Mouse (Mus musculus) liver, adult 2 months (tissue): ENCODE results near the gene Krtap4-16. TPM values are rescaled to one million over a fixed set of nuclear protein-coding genes. Genes with fewer than 3 reads are reported as not detected.
"Not testable (repeated sequence)": the region's sequence is repeated elsewhere in the genome, so short reads cannot be mapped to it uniquely, and the experiment has no call there.

Source experiments
- DNase-seq: peaks from one replicate; pipeline ENCODE4 v3.0.0-alpha.2; 2011; ENCODE audit warnings: low read depth, low spot score; ENCODE audit errors: extremely low read depth
- H3K27ac ChIP-seq: fragments of 200-500 bp; replicated peaks from 2 replicates; pipeline ENCODE4 v1.5.1; 2012; ENCODE audit warnings: low read depth, mild to moderate bottlenecking, control low read depth, inconsistent platforms, low read length; ENCODE audit not compliant: insufficient read depth
- H3K27me3 ChIP-seq: fragments of 200-500 bp; 2 replicates; pipeline ENCODE4 v1.6.1; 2012; ENCODE audit warnings: mild to moderate bottlenecking, moderate library complexity, low read length, inconsistent platforms; ENCODE audit not compliant: control insufficient read depth, insufficient read depth
- H3K36me3 ChIP-seq: fragments of 200-500 bp; 2 replicates; pipeline ENCODE4 v1.6.1; 2012; ENCODE audit warnings: low read length, inconsistent platforms; ENCODE audit not compliant: control insufficient read depth, insufficient read depth
- H3K4me1 ChIP-seq: fragments of 200-500 bp; 2 replicates; pipeline ENCODE4 v1.6.1; 2011; ENCODE audit warnings: low read length; ENCODE audit not compliant: control insufficient read depth, insufficient read depth
- H3K4me3 ChIP-seq: fragments of 200-500 bp; 2 replicates; pipeline ENCODE4 v1.5.1; 2011; ENCODE audit warnings: low read depth, mild to moderate bottlenecking, control low read depth, low read length, moderate library complexity; ENCODE audit not compliant: insufficient read depth
- H3K79me2 ChIP-seq: fragments of 200-500 bp; 2 replicates; pipeline ENCODE4 v1.6.1; 2012; ENCODE audit warnings: inconsistent platforms, mild to moderate bottlenecking, low read length, moderate library complexity; ENCODE audit not compliant: control insufficient read depth, insufficient read depth
- H3K9ac ChIP-seq: fragments of 200-500 bp; 2 replicates; pipeline ENCODE4 v1.6.1; 2012; ENCODE audit warnings: low read depth, mild to moderate bottlenecking, control low read depth, inconsistent platforms, low read length
- CTCF ChIP-seq: fragments of 200-500 bp; IDR thresholded peaks from 2 replicates; pipeline ENCODE4 v1.5.1; 2011; ENCODE audit warnings: low read depth, low read length, control low read depth
- POLR2A ChIP-seq: fragments of 200-500 bp; IDR thresholded peaks from 2 replicates; pipeline ENCODE4 v1.6.1; 2011; ENCODE audit warnings: low read length, control low read depth; ENCODE audit not compliant: insufficient read depth; ENCODE audit errors: extremely low read depth
- WGBS: fragments of 180-500 bp; shearing (Covaris S2); methylation state at CpG from one replicate; pipeline ENCODE4 v1.1.7; 2018; 5-methylcytosine and 5-hydroxymethylcytosine counted together
- polyA plus RNA-seq: library from polyadenylated mRNA; depleted of rRNA; stranded (reverse); fragments of >200 nt; gene quantifications from 2 replicates; pipeline ENCODE4 v1.2.3, GENCODE M21; 2012; rRNA removed
- total RNA-seq: library from RNA; depleted of rRNA; stranded (reverse); fragments of >200 nt; gene quantifications from 2 replicates; pipeline ENCODE4 v1.2.3, GENCODE M21; 2014; rRNA removed

Krtap4-16 gene
- total and polyA plus RNA-seq, 2 experiments, result not detected

- H3K27me3 ChIP-seq, result 0 out of 2 replicates have a peak, but pooled peaks cover 2% of the 10 kb centered on the region
- H3K9ac ChIP-seq, result no peak overlapping the region
- H3K79me2 ChIP-seq, result no peaks in the 10 kb centered on the region
- TF ChIP-seq POLR2A (no peak), CTCF (peak; percentile 51)
- DNase-seq, result no peak
- no peaks in the 10 kb centered on the region for H3K4me1 ChIP-seq
- H3K27ac ChIP-seq, result no peak overlapping the region
- no peak overlapping the region for H3K4me3 ChIP-seq
- WGBS, result 73% methylated on average over 3 of the region's 3 CpGs
- no peaks in the 10 kb centered on the region for H3K36me3 ChIP-seq
Observed at GRCm38 (mm10) chr11:99854121-99854520, 2.7 kb upstream of the Krtap4-16 start.

GRCm38 (mm10) chr11:99846746-99847145 lies 4.7 kb downstream of the Krtap4-16 start:
- H3K4me3 ChIP-seq, result no peak overlapping the region
- no peak for TF ChIP-seq POLR2A
- TF ChIP-seq CTCF, result no peak
- no peaks in the 10 kb centered on the region for H3K36me3 ChIP-seq
- H3K9ac ChIP-seq, result no peak overlapping the region
- H3K27ac ChIP-seq, result no peak overlapping the region
- H3K27me3 ChIP-seq, result no peaks in the 10 kb centered on the region
- H3K4me1 ChIP-seq, result no peaks in the 10 kb centered on the region
- no peak for DNase-seq
- no peaks in the 10 kb centered on the region for H3K79me2 ChIP-seq
- WGBS, result 86% methylated on average over 2 of the region's 2 CpGs

- TF ChIP-seq CTCF (no peak), POLR2A (no peak)
Observed at GRCm38 (mm10) chr11:99842185-99842584, 9.2 kb downstream of the Krtap4-16 start.

GRCm38 (mm10) chr11:99837966-99838365 lies 13.4 kb downstream of the Krtap4-16 start, which contains the start of gene 2300003K06Rik:
Gene 2300003K06Rik, minus strand, starts transcription at chr11:99838066.
- no peaks in the 10 kb centered on the region for H3K4me1 ChIP-seq
- DNase-seq, result no peak
- no peak within 1 kb of the TSS for H3K9ac ChIP-seq
- H3K36me3 ChIP-seq, result no peaks in the 10 kb centered on the region
- no peak for TF ChIP-seq CTCF
- TF ChIP-seq POLR2A, result no peak
- no peak within 1 kb of the TSS for H3K4me3 ChIP-seq
- no peak within 1 kb of the TSS for H3K27ac ChIP-seq
- 74% methylated on average over 1 of the region's 1 CpGs for WGBS
- no peaks in the 10 kb centered on the region for H3K79me2 ChIP-seq
- H3K27me3 ChIP-seq, result no peaks in the 10 kb centered on the region

More at GRCm38 (mm10) chr11:99842185-99842584, 9.2 kb downstream of the Krtap4-16 start:
- no peaks in the 10 kb centered on the region for H3K36me3 ChIP-seq
- no peaks in the 10 kb centered on the region for H3K27me3 ChIP-seq
- no peak overlapping the region for H3K27ac ChIP-seq
- WGBS, result 91% methylated on average over 1 of the region's 1 CpGs
- no peak overlapping the region for H3K4me3 ChIP-seq
- H3K4me1 ChIP-seq, result no peaks in the 10 kb centered on the region
- DNase-seq, result no peak
- no peak overlapping the region for H3K9ac ChIP-seq
- no peaks in the 10 kb centered on the region for H3K79me2 ChIP-seq

GRCm38 (mm10) chr11:99815566-99815965 lies 35.8 kb downstream of the Krtap4-16 start, which contains the start of gene Gm11564:
Gene Gm11564, minus strand, starts transcription at chr11:99815666.
- not testable (repeated sequence) for H3K9ac ChIP-seq, H3K36me3 ChIP-seq, H3K4me1 ChIP-seq, H3K79me2 ChIP-seq, H3K27ac ChIP-seq, H3K27me3 ChIP-seq, DNase-seq, H3K4me3 ChIP-seq
- WGBS, result 83% methylated on average over 2 of the region's 2 CpGs

GRCm38 (mm10) chr11:99809792-99810191 lies 41.6 kb downstream of the Krtap4-16 start, which contains the start of gene Krtap4-13:
Gene Krtap4-13, minus strand, starts transcription at chr11:99809892.
- not testable (repeated sequence) for DNase-seq, H3K79me2 ChIP-seq, H3K4me3 ChIP-seq, H3K27ac ChIP-seq, H3K9ac ChIP-seq, H3K27me3 ChIP-seq, H3K4me1 ChIP-seq, H3K36me3 ChIP-seq

GRCm38 (mm10) chr11:99804346-99804745 lies 47.1 kb downstream of the Krtap4-16 start, which contains the start of gene Gm11554:
Gene Gm11554, minus strand, starts transcription at chr11:99804446.
- not testable (repeated sequence) for H3K36me3 ChIP-seq, H3K4me3 ChIP-seq, H3K27ac ChIP-seq, H3K79me2 ChIP-seq, DNase-seq, H3K9ac ChIP-seq, H3K27me3 ChIP-seq, H3K4me1 ChIP-seq
- WGBS, result no CpG with 5 or more reads among the region's 1 CpGs

Other genes with a start within 250 kb of the Krtap4-16 start
Only the 30 nearest of the 38 such genes appear.
- not detected in 2 replicates for gene Krtap4-7, start 207.5 kb downstream of the Krtap4-16 start, total RNA-seq
- gene Krtap4-7, start 207.5 kb downstream of the Krtap4-16 start, polyA plus RNA-seq, result not detected in 2 replicates
- gene Gm11555, start 201.4 kb downstream of the Krtap4-16 start, total RNA-seq, result not detected in 2 replicates
- gene Gm11555, start 201.4 kb downstream of the Krtap4-16 start, polyA plus RNA-seq, result not detected in 2 replicates
- gene Gm11563, start 192.6 kb downstream of the Krtap4-16 start, total RNA-seq, result not detected in 2 replicates
- not detected in 2 replicates for gene Gm11563, start 192.6 kb downstream of the Krtap4-16 start, polyA plus RNA-seq
- gene Krtap4-6, start 185.6 kb downstream of the Krtap4-16 start, total RNA-seq, result not detected in 2 replicates
- gene Krtap4-6, start 185.6 kb downstream of the Krtap4-16 start, polyA plus RNA-seq, result not detected in 2 replicates
- gene Gm14190, start 160.9 kb downstream of the Krtap4-16 start, total RNA-seq, result not detected in 2 replicates
- not detected in 2 replicates for gene Gm14190, start 160.9 kb downstream of the Krtap4-16 start, polyA plus RNA-seq
- gene Gm14180, start 117.3 kb downstream of the Krtap4-16 start, total RNA-seq, result not detected in 2 replicates
- gene Gm14180, start 117.3 kb downstream of the Krtap4-16 start, polyA plus RNA-seq, result not detected in 2 replicates
- gene Gm11595, start 78.7 kb downstream of the Krtap4-16 start, total RNA-seq, result not detected in 2 replicates
- gene Gm11595, start 78.7 kb downstream of the Krtap4-16 start, polyA plus RNA-seq, result not detected in 2 replicates
- gene Krtap4-8, start 70.9 kb downstream of the Krtap4-16 start, total RNA-seq, result not detected in 2 replicates
- gene Krtap4-8, start 70.9 kb downstream of the Krtap4-16 start, polyA plus RNA-seq, result not detected in 2 replicates
- not detected in 2 replicates for gene Krtap4-9, start 66.4 kb downstream of the Krtap4-16 start, total RNA-seq
- not detected in 2 replicates for gene Krtap4-9, start 66.4 kb downstream of the Krtap4-16 start, polyA plus RNA-seq
- not detected in 2 replicates for gene Gm11596, start 58.1 kb downstream of the Krtap4-16 start, total RNA-seq
- not detected in 2 replicates for gene Gm11596, start 58.1 kb downstream of the Krtap4-16 start, polyA plus RNA-seq
- not detected in 2 replicates for gene Gm11569, start 52.7 kb downstream of the Krtap4-16 start, total RNA-seq
- gene Gm11569, start 52.7 kb downstream of the Krtap4-16 start, polyA plus RNA-seq, result not detected in 2 replicates
- not detected in 2 replicates for gene Gm11554, start 47.2 kb downstream of the Krtap4-16 start, total RNA-seq
- gene Gm11554, start 47.2 kb downstream of the Krtap4-16 start, polyA plus RNA-seq, result not detected in 2 replicates
- gene Krtap4-13, start 41.7 kb downstream of the Krtap4-16 start, total RNA-seq, result not detected in 2 replicates
- not detected in 2 replicates for gene Krtap4-13, start 41.7 kb downstream of the Krtap4-16 start, polyA plus RNA-seq
- not detected in 2 replicates for gene Gm11564, start 35.9 kb downstream of the Krtap4-16 start, total RNA-seq
- not detected in 2 replicates for gene Gm11564, start 35.9 kb downstream of the Krtap4-16 start, polyA plus RNA-seq
- not detected in 2 replicates for gene 2300003K06Rik, start 13.5 kb downstream of the Krtap4-16 start, total RNA-seq
- not detected in 2 replicates for gene 2300003K06Rik, start 13.5 kb downstream of the Krtap4-16 start, polyA plus RNA-seq
- not detected in 2 replicates for gene Gm11568, start 6.3 kb upstream of the Krtap4-16 start, total RNA-seq
- not detected in 2 replicates for gene Gm11568, start 6.3 kb upstream of the Krtap4-16 start, polyA plus RNA-seq
- not detected in 2 replicates for gene Gm11559, start 12.9 kb upstream of the Krtap4-16 start, total RNA-seq
- gene Gm11559, start 12.9 kb upstream of the Krtap4-16 start, polyA plus RNA-seq, result not detected in 2 replicates
- gene Krtap9-1, start 21.8 kb upstream of the Krtap4-16 start, total RNA-seq, result not detected in 2 replicates
- not detected in 2 replicates for gene Krtap9-1, start 21.8 kb upstream of the Krtap4-16 start, polyA plus RNA-seq
- gene Gm11567, start 27.6 kb upstream of the Krtap4-16 start, total RNA-seq, result 0.28 TPM in 1 of 2 replicates, not detected in the other
- gene Gm11567, start 27.6 kb upstream of the Krtap4-16 start, polyA plus RNA-seq, result not detected in 2 replicates
- not detected in 2 replicates for gene Krtap31-1, start 56.3 kb upstream of the Krtap4-16 start, total RNA-seq
- gene Krtap31-1, start 56.3 kb upstream of the Krtap4-16 start, polyA plus RNA-seq, result not detected in 2 replicates
- gene Gm11565, start 63.1 kb upstream of the Krtap4-16 start, total RNA-seq, result not detected in 2 replicates
- gene Gm11565, start 63.1 kb upstream of the Krtap4-16 start, polyA plus RNA-seq, result not detected in 2 replicates
- not detected in 2 replicates for gene Krtap31-2, start 84.7 kb upstream of the Krtap4-16 start, total RNA-seq
- not detected in 2 replicates for gene Krtap31-2, start 84.7 kb upstream of the Krtap4-16 start, polyA plus RNA-seq
- not detected in 2 replicates for gene Krtap9-5, start 96.9 kb upstream of the Krtap4-16 start, total RNA-seq
- not detected in 2 replicates for gene Krtap9-5, start 96.9 kb upstream of the Krtap4-16 start, polyA plus RNA-seq
- gene Krtap29-1, start 127.4 kb upstream of the Krtap4-16 start, total RNA-seq, result not detected in 2 replicates
- gene Krtap29-1, start 127.4 kb upstream of the Krtap4-16 start, polyA plus RNA-seq, result not detected in 2 replicates
- gene Krtap16-1, start 135.0 kb upstream of the Krtap4-16 start, total RNA-seq, result not detected in 2 replicates
- not detected in 2 replicates for gene Krtap16-1, start 135.0 kb upstream of the Krtap4-16 start, polyA plus RNA-seq
- gene Krtap17-1, start 142.4 kb upstream of the Krtap4-16 start, total RNA-seq, result not detected in 2 replicates
- gene Krtap17-1, start 142.4 kb upstream of the Krtap4-16 start, polyA plus RNA-seq, result not detected in 2 replicates
- gene Krt33a, start 164.6 kb upstream of the Krtap4-16 start, total RNA-seq, result not detected in 2 replicates
- not detected in 2 replicates for gene Krt33a, start 164.6 kb upstream of the Krtap4-16 start, polyA plus RNA-seq
- gene Krt33b, start 178.3 kb upstream of the Krtap4-16 start, total RNA-seq, result not detected in 2 replicates
- not detected in 2 replicates for gene Krt33b, start 178.3 kb upstream of the Krtap4-16 start, polyA plus RNA-seq
- gene Krt34, start 189.9 kb upstream of the Krtap4-16 start, total RNA-seq, result not detected in 2 replicates
- not detected in 2 replicates for gene Krt34, start 189.9 kb upstream of the Krtap4-16 start, polyA plus RNA-seq
- not detected in 2 replicates for gene Krt31, start 198.9 kb upstream of the Krtap4-16 start, total RNA-seq
- gene Krt31, start 198.9 kb upstream of the Krtap4-16 start, polyA plus RNA-seq, result not detected in 2 replicates